Comparison of ENCODE assay signal across 9 mouse cellular contexts in genomic region chr2:24905653-24906155, GRCm38 (mm10). TPM values are rescaled to one million over a fixed set of nuclear protein-coding genes. Genes with fewer than 3 reads are reported as not detected.
DNase-seq lines count a peak whose midpoint lies in the region; ATAC-seq lines count a peak whose summit lies in the region.
"Had no signal": no experiment of that assay in that cellular context is flagged by ENCODE, and none has a peak within 500 bp of the region (broad histone marks: within the 10 kb centered on the region; RNA-seq: fewer than 3 reads in every experiment).

No protein-coding gene starts in this region.

- peak; percentile 12 for DNase-seq in embryo, embryonic 10.5 days (ENCODE audit: low spot score)
- DNase-seq in embryo, embryonic 9.5 days (ENCODE audit: extremely low spot score): no peak
- no peak for DNase-seq in midbrain, embryonic 10.5 days (ENCODE audit: low spot score)
- DNase-seq in frontal cortex, postnatal 10 days (ENCODE audit: low spot score in 2 of 2): no peak
- DNase-seq in cerebellum, adult 9-11 months: no peak
- DNase-seq in yolk sac, embryonic 10.5 days (ENCODE audit: low spot score): no peak
- DNase-seq: right cerebral cortex, adult 18-20 months had no signal

- H3K27me3 ChIP-seq in megakaryocyte, embryonic 14.5 days (replicated peaks): no peaks in the 10 kb centered on the region
- H3K27me3 ChIP-seq in midbrain, embryonic 10.5 days (ENCODE audit: low read depth, poor library complexity, severe bottlenecking): no peaks in the 10 kb centered on the region

- H3K36me3 ChIP-seq in megakaryocyte, embryonic 14.5 days (replicated peaks; ENCODE audit: low read length): peaks cover 3% of the 10 kb centered on the region
- H3K36me3 ChIP-seq in midbrain, embryonic 10.5 days: peaks cover 17% of the 10 kb centered on the region

- H3K4me3 ChIP-seq in megakaryocyte, embryonic 14.5 days (replicated peaks): peak overlapping the region; percentile 34
- peak overlapping the region; percentile 12; the same call in 1 of the 2 replicates for H3K4me3 ChIP-seq in midbrain, embryonic 10.5 days

- no peak for ATAC-seq in megakaryocyte, adult 5-6 weeks (ENCODE audit: poor library complexity, severe bottlenecking)

- peaks cover 58% of the 10 kb centered on the region for H3K4me1 ChIP-seq in megakaryocyte, embryonic 14.5 days
- peaks cover 26% of the 10 kb centered on the region for H3K4me1 ChIP-seq in midbrain, embryonic 10.5 days

- H3K27ac ChIP-seq in midbrain, embryonic 10.5 days (replicated peaks): peak overlapping the region; percentile 25

- no peaks in the 10 kb centered on the region for H3K9me3 ChIP-seq in megakaryocyte, embryonic 14.5 days
- H3K9me3 ChIP-seq in midbrain, embryonic 10.5 days (replicated peaks): no peaks in the 10 kb centered on the region

- 23% methylated on average over 2 of the region's 2 CpGs for WGBS in midbrain, embryonic 10.5 days

RNA-seq across cellular contexts. Expression of gene Ehmt1, which starts 13.7 kb away (rescaled TPM):
- polyA plus RNA-seq in megakaryocyte, embryonic 14.5 days (2012; ENCODE audit: insufficient read depth, low replicate concordance): 20.7 and 41.8 TPM in 2 replicates
- total RNA-seq in megakaryocyte, adult 5-6 weeks (2015): 26.2 and 30.7 TPM in 2 replicates
- 49.7 and 69.3 TPM in 2 replicates for total RNA-seq in megakaryocyte, adult 5-6 weeks (2017)
- 137 and 151 TPM in 2 replicates for polyA plus RNA-seq in midbrain, embryonic 10.5 days (2016; fragmentation: Nextera tagmentation; extraction: Ambion mirVana)

RNA-seq across cellular contexts. Expression of gene Arrdc1, which starts 29.3 kb away (rescaled TPM):
- polyA plus RNA-seq in megakaryocyte, embryonic 14.5 days (2012; ENCODE audit: insufficient read depth, low replicate concordance): 61.7 and 82.8 TPM in 2 replicates
- 47.2 and 53.9 TPM in 2 replicates for total RNA-seq in megakaryocyte, adult 5-6 weeks (2015)
- total RNA-seq in megakaryocyte, adult 5-6 weeks (2017): 106 and 108 TPM in 2 replicates
- 16.0 and 16.2 TPM in 2 replicates for polyA plus RNA-seq in midbrain, embryonic 10.5 days (2016; fragmentation: Nextera tagmentation; extraction: Ambion mirVana)

RNA-seq across cellular contexts. Expression of gene Zmynd19, which starts 43.9 kb away (rescaled TPM):
- polyA plus RNA-seq in megakaryocyte, embryonic 14.5 days (2012; ENCODE audit: insufficient read depth, low replicate concordance): 2.9 and 5.7 TPM in 2 replicates
- 6.0 and 6.4 TPM in 2 replicates for total RNA-seq in megakaryocyte, adult 5-6 weeks (2015)
- total RNA-seq in megakaryocyte, adult 5-6 weeks (2017): 17.4 TPM in 2 replicates
- 22.8 and 23.2 TPM in 2 replicates for polyA plus RNA-seq in midbrain, embryonic 10.5 days (2016; fragmentation: Nextera tagmentation; extraction: Ambion mirVana)

RNA-seq across cellular contexts. Expression of gene Dph7, which starts 56.5 kb away (rescaled TPM):
- 10.2 and 14.3 TPM in 2 replicates for polyA plus RNA-seq in megakaryocyte, embryonic 14.5 days (2012; ENCODE audit: insufficient read depth, low replicate concordance)
- total RNA-seq in megakaryocyte, adult 5-6 weeks (2015): 6.7 and 9.4 TPM in 2 replicates
- total RNA-seq in megakaryocyte, adult 5-6 weeks (2017): 6.7 and 8.8 TPM in 2 replicates
- polyA plus RNA-seq in midbrain, embryonic 10.5 days (2016; fragmentation: Nextera tagmentation; extraction: Ambion mirVana): 33.9 and 36.3 TPM in 2 replicates
